Mouse (Mus musculus): ENCODE measurements around the gene Etnk1.
"Not testable (repeated sequence)": the region's sequence is repeated elsewhere in the genome, so short reads cannot be mapped to it uniquely, and the experiment has no call there.

Gene Etnk1

DNA sequence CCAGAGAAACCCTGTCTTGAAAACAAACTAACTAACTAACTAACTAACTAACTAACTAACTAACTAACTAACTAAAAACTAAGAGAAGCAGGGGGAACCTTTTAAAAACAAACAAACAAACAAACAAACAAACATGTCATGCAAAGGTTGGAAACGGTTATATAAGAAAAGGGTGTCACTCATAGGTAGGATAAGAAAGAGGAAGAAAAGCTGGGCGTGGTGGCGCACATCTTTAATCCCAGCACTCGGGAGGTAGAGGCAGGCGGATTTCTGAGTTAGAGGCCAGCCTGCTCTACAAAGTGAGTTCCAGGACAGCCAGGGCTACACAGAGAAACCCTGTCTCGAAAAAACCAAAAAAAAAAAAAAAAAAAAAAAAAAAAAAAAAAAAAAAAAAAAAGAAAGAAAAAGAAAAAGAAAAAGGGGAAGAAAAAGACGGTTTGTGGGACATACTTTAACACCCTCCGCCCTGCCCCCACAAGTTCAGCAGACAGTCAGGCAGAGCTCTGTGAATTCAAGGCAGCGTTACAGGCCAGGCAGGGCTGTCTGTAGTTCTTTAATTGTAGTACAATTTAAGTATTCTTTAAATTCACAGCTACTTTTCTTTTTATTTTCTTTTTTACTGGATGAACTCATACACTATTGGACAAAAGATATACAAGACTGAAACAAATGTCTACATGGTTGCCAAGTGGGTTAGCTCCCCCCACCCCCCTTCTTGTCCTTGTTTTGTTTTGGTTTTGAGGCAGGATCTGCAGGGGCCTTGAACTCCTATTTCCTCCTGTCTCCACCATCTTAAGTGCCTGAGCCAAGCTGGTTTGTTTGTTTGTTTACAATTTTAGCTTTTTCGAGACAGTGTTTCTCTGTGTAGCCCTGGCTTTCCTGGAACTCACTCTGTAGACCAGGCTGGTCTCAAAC lies 15.7 kb upstream of the Etnk1 start:
- not testable (repeated sequence) for DNase-seq (ENCODE audit: low spot score)

DNA sequence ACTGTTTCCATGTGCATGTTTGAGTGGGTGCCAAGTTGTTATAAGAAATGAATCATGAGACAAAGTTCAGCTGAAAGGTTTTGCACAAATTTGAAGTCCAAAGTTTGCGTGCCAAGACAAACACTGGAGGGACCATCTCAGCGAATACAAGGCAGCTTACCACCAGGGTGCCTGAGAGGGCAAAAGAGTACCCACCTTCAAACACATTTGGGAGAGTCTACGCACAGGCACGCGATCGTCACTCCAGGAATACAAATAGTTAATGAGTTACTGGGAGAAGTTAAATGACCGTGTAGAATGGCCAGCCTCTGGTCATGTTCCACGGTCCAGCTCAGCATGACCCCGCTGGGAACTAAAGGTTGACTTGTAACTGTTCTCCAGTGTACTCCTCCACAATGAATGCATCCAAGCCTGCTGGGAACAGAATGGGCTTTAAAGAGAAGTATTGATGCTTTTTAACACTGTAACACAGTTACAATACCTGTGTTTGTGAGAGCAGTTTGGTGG lies 14.6 kb upstream of the Etnk1 start:
- no peak for DNase-seq (ENCODE audit: low spot score)

DNA sequence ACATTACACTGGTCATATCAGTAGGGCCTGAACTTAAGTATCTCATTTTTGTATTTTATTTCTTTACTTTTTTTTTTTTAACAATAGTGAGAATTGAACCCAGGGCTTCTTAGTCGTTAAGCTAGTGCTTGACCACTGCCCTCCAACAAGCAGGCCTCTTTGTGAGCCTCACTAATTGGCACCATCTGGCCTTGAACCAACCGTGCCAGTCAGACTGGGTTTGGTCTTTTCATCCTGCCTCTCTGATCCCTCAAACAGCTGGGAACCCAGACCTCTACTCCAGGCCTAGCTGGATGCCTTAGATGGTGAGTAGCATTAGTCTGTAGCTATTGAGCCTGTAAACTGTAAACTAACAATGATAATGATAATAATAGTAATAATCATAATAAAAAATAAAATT lies 13.9 kb upstream of the Etnk1 start:
- DNase-seq (ENCODE audit: low spot score), result no peak

DNA sequence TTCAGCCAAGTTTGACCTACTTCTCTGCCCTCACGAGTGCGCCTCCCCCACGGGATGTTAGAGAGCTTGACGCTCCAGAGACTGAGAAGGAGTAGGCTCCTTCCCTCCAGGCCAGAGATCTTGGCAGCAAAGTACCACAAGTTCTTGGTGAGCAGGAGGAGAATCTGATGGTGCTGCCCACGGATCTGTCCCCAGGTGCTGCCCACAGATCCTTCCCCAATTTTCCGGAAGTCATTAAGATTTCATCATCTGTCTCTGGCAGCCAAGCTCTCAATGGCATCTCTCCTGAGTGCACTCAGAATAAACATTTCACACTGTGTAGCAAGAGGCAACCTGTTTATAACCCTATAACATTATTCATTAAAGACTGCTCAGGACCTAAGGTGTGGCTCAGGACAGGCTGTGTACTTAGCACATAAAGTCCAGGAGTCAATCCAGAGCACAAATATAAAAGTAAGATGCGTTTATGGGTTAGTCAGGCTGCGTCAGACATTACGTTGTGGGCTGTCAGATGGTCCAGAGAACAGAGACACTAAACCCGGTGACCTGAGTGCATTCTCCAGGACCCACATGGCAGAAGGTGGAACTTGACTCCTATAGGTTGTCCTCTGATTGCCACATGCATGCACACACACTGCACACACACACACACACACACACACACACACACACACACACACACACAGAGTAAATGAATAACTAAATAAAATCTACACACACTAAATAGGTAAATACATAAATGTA lies 13.1 kb upstream of the Etnk1 start:
- no peak for DNase-seq (ENCODE audit: low spot score)

DNA sequence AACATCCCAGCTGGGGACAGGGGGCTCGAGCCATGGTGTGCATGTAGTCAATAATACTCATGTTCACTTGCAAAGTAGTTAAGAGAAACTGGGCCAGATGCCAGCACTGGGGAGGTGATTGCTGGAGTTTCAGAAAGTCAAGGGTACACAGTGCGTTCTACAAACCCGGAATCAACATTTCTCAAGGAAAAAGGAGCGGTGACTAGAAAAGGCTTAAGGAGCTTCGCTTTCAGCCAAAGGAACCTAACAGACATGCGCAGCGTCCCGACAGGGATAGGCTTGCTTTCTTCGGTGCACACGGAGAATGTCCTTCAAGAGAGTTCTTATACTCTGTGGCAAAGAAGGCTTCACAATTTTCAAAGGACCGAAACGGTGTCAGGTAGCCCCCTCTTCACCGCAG lies 12.1 kb upstream of the Etnk1 start:
- no peak for DNase-seq (ENCODE audit: low spot score)

DNA sequence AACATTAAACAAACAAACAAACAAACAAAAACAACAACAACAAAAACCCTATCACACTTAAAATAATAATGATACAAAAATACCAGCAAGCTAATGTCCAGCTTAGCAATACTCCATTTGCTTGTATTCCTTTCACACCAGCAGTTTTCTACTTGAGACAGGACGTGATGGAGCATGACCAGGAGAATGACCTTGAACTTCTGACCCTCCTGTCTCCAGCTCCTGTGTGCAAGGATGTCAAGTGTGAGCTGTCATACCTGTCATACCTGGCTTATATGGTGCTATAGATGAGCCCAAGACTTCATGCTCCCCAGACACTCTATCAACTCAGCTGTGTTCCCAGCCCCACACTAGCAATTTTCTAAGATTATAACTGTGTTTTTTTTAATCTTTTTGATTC lies 11.0 kb upstream of the Etnk1 start:
- no peak for DNase-seq (ENCODE audit: low spot score)

DNA sequence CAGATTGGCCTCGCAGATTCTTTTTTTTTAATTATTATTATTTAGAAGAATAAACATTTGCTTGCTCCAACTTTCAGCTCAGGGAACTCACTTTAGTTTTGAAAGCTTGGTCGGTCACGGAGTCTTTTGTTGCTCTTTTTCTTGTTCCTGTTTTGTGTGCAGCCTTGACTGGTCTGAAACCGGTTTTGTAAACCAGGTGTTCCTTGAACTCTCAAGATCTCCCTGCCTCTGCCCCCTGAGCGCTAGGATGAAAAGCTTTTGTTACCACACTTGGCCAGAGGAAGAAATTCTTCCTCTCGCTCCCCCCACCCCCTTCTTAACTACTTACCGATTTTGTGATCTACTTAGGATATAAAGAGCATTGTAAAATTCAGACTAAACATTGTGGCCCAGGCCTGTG lies 10.3 kb upstream of the Etnk1 start:
- DNase-seq (ENCODE audit: low spot score), result no peak

DNA sequence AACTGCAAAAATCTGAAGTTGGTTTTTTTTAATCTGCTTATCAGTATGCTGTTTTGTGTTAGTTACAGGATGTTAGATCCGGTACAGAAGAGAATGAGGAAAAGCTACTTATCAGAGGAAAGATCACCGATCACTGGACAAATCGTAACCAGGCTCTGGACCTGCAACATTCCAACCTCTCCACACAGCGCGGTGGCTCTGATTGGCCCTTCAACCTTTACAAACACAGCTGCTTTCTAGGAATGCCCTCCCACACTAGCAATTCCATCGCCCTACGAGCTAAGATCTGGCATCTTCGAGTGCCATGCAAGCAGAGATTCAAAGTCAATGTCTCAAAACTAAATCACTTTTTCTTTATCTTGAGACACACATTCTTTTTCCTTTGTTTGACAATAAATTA lies 9.6 kb upstream of the Etnk1 start:
- no peak for DNase-seq (ENCODE audit: low spot score)

DNA sequence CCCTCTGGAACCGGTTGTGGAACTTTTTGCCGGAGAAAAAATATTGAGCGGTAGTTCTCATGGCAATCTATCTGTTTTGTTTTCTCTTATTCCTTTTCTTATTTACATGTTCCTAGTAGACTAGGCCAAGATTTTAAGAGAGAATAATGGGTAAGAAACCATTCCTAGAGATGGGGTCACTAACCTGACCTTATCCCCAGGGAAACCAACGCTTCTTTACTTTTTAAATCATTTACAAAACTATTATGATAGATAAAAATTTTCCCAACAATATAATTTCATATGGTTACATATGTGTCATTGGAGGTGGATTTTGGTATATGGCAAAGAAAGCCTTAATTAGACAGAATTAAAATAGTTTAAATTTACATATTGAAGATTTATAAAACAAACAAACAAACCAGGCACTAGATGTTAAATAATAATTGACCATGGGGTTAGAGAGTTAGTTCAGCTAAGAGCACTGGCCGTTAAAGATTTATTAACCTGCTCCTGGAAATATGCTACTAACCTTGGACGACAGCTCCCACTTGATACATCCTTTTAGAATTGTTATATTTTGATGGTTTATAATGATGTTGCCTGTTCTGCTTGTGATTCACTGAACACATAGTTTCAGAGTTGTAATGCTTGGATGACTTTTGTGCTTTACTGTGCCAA lies 6.3 kb upstream of the Etnk1 start:
- DNase-seq (ENCODE audit: low spot score), result no peak

DNA sequence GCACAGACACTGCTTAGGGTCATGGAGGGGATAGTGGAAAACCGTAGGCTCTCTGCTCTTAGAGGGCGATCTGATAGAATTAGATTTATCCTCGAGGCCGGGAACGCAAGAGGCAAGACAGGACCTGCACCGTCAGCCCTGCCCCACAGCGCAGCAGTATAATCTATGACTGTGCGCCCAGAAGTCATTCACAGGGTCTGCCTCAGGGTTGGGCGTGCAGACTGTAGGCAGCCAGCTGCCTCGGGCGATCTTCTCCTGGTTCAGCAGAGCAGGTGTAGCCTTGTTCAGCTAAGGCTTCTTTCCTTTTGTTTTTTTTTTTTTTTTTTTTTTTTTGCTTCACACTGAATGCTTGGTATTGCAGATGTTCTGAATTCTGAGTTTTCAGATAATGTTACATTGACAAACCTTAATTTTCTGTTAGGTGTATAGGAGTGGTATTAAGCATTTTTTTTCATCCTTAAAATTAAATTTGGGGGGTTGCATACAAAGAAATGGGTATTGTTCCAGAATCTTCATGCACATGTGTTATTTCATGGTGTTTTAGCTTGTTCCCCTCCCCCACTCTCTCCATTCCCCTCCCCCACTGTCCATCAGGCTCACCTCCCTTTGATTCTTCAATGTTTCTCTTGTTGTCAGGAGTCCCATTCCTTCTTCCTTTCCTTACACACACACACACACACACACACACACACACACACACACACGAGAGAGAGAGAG lies 4.7 kb upstream of the Etnk1 start:
- DNase-seq (ENCODE audit: low spot score), result no peak

GRCm38 (mm10) chr6:143163956-143164905 lies 2.8 kb upstream of the Etnk1 start:
- DNase-seq (ENCODE audit: low spot score), result no peak

- no peak for DNase-seq (ENCODE audit: low spot score)
Observed at GRCm38 (mm10) chr6:143164906-143165255, 2.1 kb upstream of the Etnk1 start.

- DNase-seq (ENCODE audit: low spot score), result no peak
Observed at GRCm38 (mm10) chr6:143165404-143166257, 1.4 kb upstream of the Etnk1 start.

DNA sequence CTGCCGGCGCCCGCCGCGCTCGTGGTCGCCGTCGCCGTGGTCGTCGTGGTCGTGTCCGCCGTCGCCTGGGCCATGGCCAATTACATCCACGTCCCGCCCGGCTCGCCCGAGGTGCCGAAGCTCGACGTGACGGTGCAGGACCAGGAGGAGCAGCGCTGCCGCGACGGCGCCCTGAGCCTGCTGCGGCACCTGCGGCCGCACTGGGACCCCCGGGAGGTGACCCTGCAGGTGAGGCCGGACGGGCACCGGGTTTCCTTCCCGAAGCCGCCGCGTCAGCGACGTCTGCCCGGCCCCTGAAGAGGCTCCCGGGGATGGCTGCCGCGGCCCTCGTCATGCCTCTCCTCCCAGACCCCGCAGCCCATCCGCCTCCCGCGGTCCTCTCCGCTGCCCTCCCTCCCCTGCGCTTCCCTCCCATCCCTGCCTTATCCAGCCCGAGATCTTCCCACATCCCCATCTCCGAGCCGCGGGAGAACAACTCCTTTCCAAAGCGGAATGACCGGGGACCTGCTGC lies 443 bp downstream of the Etnk1 start:
- DNase-seq (ENCODE audit: low spot score), result no peak

GRCm38 (mm10) chr6:143167981-143168674 lies 1.1 kb downstream of the Etnk1 start:
- DNase-seq (ENCODE audit: low spot score), result no peak

DNA sequence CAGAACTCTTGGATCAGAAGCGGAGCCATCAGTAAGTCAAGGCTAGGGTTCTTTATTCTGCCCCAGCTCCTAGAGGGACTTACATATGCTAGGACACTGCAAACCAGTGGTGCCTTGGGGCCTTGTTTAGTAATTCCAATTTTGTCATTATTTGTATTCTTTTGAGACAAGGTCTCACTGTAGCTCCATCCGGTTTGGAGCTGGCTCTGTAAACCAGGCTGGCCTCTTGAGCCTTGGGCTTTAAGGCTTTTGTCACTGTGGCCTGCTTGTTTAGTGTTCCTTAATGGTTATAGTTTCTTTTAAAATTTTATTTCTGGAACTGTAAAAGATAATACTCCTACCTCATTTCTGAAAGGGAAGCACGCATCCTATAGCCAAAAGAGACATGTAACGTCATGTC lies 2.4 kb downstream of the Etnk1 start:
- no peak for DNase-seq (ENCODE audit: low spot score)

DNA sequence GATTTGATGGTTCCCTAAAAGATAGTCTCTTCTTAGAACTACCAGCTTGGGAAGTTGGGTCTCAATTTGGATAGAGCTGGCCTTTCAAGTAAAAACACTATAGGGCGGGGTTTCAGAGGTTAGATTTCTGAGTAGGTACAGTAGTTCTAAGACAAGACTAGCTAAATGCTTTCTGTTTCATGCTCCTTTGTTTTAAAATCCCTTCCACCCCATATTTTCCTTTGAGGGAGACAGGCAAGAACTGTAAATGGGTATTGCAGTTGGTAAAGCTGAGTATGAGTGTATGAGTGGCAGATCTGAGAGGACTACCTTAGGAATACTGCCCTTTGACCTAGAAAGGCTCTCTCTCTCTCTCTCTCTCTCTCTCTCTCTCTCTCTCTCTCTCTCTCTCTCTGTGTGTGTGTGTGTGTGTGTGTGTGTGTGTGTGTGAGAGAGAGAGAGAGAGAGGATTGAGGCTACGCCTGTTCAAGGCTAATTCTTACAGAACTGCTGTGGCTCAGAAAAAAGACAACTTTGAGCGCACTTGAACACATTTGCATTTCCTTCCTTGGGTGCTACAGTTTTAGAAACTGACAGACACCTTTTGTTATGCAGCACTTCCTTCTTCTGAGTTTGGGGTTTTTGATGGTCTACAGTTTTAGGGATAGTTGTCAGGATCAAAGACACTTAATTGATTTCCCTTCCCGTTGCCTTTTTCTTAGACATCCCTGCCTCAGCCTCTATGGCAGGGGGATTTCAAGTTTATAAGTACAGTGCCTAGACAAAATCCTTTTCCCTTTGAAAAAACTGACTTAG lies 3.3 kb downstream of the Etnk1 start:
- no peak for DNase-seq (ENCODE audit: low spot score)

DNA sequence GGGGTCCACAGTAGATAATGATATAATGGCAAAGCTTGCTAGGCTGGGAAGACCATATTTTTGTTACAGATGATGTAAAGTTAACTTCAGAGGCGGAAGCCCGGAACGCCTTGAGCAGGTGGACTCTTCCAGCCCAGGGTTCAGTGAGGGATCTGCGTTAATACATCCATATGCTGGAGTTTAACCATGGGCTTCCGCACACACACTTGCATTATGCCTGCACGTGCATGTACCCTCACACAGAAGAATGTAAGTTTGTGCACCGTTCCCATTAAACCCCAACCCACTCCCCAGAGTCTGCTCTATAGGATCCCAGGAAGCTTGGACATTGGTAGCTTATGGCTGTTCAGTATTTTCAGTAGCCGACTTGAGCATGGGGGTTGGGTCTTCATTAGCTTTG lies 4.0 kb downstream of the Etnk1 start:
- DNase-seq (ENCODE audit: low spot score), result no peak
